Mouse (Mus musculus): ENCODE measurements around the gene Abca1.

DNA sequence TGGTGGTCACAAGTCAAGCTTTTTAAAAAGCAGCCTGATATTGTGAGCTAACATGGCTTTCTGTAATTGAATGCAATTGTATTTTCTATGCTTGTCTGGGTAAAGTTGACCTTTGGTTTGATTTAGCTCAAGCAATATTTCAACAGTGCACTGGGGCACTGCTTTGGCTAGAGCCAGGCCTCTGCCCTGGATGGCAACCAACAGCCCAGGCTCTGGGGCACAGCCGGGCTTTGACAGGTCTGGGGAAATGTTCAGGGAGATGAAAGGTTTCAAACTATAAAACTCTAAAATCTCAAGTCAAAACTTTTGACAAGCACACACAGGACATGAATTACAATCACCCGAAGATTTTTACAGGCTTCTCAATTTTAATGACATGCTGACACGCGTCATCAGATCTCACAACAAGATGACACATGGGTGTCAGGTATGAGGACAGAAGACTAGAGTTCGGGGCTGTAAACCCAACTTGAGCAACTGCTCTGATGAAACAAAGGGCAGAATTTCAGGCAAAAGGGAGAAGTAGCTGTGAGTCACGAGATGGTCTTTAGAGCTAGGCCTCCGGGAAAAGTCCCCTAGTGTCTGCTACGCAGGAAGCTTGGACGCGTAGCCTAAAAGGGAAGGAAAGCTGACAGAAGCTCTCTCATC lies 39.5 kb downstream of the Abca1 start:
- no peak for TF ChIP-seq CTCF (IDR thresholded peaks at IDR 0.05; ENCODE audit: low read depth)
- TF ChIP-seq EP300 (IDR thresholded peaks at IDR 0.05; ENCODE audit: low read depth), result no peak

Data from heart, postnatal 0 days (tissue).